Mouse (Mus musculus): ENCODE results near the gene C2cd2. TPM values are rescaled to one million over a fixed set of nuclear protein-coding genes. Genes with fewer than 3 reads are reported as not detected.

The C2cd2 gene
- polyA plus RNA-seq, 1 experiment from 2014 or later: 15.5 TPM

DNA sequence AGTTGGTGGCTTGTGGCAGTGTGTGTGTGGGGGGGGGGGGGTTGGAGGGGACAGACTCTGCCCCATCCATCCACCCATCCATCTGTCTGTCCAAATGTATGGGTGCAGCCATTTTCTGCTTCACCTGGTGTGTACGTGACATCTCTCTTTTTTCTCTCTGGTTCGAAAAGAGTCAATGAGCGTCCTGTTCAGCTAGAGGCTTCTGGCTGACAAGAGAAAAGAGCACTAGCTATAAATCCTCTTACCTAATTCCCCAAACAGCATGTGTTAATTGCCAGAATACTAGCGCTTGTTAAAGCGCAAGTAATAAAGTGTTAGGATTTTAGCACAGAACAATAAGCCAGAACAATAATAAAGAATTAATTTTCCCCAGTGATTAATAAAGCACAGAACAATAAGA, 22.2 kb upstream of the C2cd2 start:
- no peak for ATAC-seq (replicated peaks; ENCODE audit: low FRiP score, low read depth)
- no peak overlapping the region for H3K4me3 ChIP-seq (replicated peaks; ENCODE audit: low read depth, low read length)
- no peak overlapping the region for H3K27ac ChIP-seq
- H3K36me3 ChIP-seq (ENCODE audit: insufficient read depth, low read length): no peaks in the 10 kb centered on the region
- no peaks in the 10 kb centered on the region for H3K9me3 ChIP-seq (replicated peaks; ENCODE audit: low read length)
- no peaks in the 10 kb centered on the region for H3K27me3 ChIP-seq (ENCODE audit: insufficient read depth, low read length)
- TF ChIP-seq CTCF (IDR thresholded peaks at IDR 0.05; ENCODE audit: low read depth): no peak
- no peak for DNase-seq (ENCODE audit: low spot score)
- no peaks in the 10 kb centered on the region for H3K4me1 ChIP-seq (replicated peaks; ENCODE audit: insufficient read depth, low read length)
- 36% methylated on average over 5 of the region's 5 CpGs for WGBS
- H3K9ac ChIP-seq (ENCODE audit: low read depth, low read length): no peak overlapping the region
- H3K4me2 ChIP-seq (ENCODE audit: low read length): no peak overlapping the region

GRCm38 (mm10) chr16:97981362-97981761, 19.0 kb upstream of the C2cd2 start:
- ATAC-seq (replicated peaks; ENCODE audit: low FRiP score, low read depth) (no peak), DNase-seq (ENCODE audit: low spot score) (no peak)
- TF ChIP-seq CTCF (IDR thresholded peaks at IDR 0.05; ENCODE audit: low read depth): no peak
- H3K36me3 ChIP-seq (ENCODE audit: insufficient read depth, low read length): no peaks in the 10 kb centered on the region
- 89% methylated on average over 1 of the region's 1 CpGs for WGBS
- no peaks in the 10 kb centered on the region for H3K27me3 ChIP-seq (ENCODE audit: insufficient read depth, low read length)
- no peak overlapping the region for H3K27ac ChIP-seq
- no peak overlapping the region for H3K4me3 ChIP-seq (replicated peaks; ENCODE audit: low read depth, low read length)
- no peak overlapping the region for H3K4me2 ChIP-seq (ENCODE audit: low read length)
- H3K9ac ChIP-seq (ENCODE audit: low read depth, low read length): no peak overlapping the region
- no peaks in the 10 kb centered on the region for H3K4me1 ChIP-seq (replicated peaks; ENCODE audit: insufficient read depth, low read length)
- H3K9me3 ChIP-seq (replicated peaks; ENCODE audit: low read length): no peaks in the 10 kb centered on the region

GRCm38 (mm10) chr16:97977722-97978121, 15.3 kb upstream of the C2cd2 start:
- Histone ChIP-seq H3K36me3 (ENCODE audit: insufficient read depth, low read length) (no peaks in the 10 kb centered on the region), H3K4me3 (replicated peaks; ENCODE audit: low read depth, low read length) (no peak overlapping the region), H3K27me3 (ENCODE audit: insufficient read depth, low read length) (no peaks in the 10 kb centered on the region), H3K4me2 (ENCODE audit: low read length) (no peak overlapping the region), H3K9me3 (replicated peaks; ENCODE audit: low read length) (no peaks in the 10 kb centered on the region), H3K9ac (ENCODE audit: low read depth, low read length) (no peak overlapping the region), H3K4me1 (replicated peaks; ENCODE audit: insufficient read depth, low read length) (no peaks in the 10 kb centered on the region), H3K27ac (no peak overlapping the region)
- no peak for ATAC-seq (replicated peaks; ENCODE audit: low FRiP score, low read depth)
- TF ChIP-seq CTCF (IDR thresholded peaks at IDR 0.05; ENCODE audit: low read depth): no peak
- WGBS: 100% methylated on average over 3 of the region's 3 CpGs
- no peak for DNase-seq (ENCODE audit: low spot score)

DNA sequence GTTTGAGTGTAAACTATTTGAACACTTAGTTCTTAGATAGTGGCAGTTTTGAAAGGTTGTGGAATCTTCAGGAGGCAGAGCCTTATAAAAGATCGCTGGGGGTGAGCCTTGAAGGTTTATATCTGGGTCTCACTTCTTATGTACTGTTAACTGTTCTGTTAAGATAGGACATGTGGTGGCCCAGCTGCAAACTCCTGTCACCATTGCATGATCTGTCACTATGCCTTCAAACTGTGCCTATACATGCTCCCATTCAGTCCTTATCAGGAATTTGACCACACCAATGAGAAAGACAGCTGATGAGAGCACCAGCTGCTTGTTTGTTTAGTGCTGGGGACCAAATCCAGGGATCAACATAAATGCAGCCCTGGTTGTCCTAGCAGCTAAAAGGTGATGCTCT, 14.9 kb upstream of the C2cd2 start:
- no peaks in the 10 kb centered on the region for H3K9me3 ChIP-seq (replicated peaks; ENCODE audit: low read length)
- H3K36me3 ChIP-seq (ENCODE audit: insufficient read depth, low read length): no peaks in the 10 kb centered on the region
- no peaks in the 10 kb centered on the region for H3K4me1 ChIP-seq (replicated peaks; ENCODE audit: insufficient read depth, low read length)
- H3K27me3 ChIP-seq (ENCODE audit: insufficient read depth, low read length): no peaks in the 10 kb centered on the region
- no peak overlapping the region for H3K4me3 ChIP-seq (replicated peaks; ENCODE audit: low read depth, low read length)
- 79% methylated on average over 1 of the region's 1 CpGs for WGBS
- TF ChIP-seq CTCF (IDR thresholded peaks at IDR 0.05; ENCODE audit: low read depth): no peak
- H3K9ac ChIP-seq (ENCODE audit: low read depth, low read length): no peak overlapping the region
- no peak overlapping the region for H3K27ac ChIP-seq
- DNase-seq (ENCODE audit: low spot score) (no peak), ATAC-seq (replicated peaks; ENCODE audit: low FRiP score, low read depth) (no peak)
- H3K4me2 ChIP-seq (ENCODE audit: low read length): no peak overlapping the region

GRCm38 (mm10) chr16:97963956-97964540, 1.6 kb upstream of the C2cd2 start:
- H3K9ac ChIP-seq (ENCODE audit: low read depth, low read length): no peak overlapping the region
- H3K27me3 ChIP-seq (ENCODE audit: insufficient read depth, low read length): no peaks in the 10 kb centered on the region
- no peaks in the 10 kb centered on the region for H3K9me3 ChIP-seq (replicated peaks; ENCODE audit: low read length)
- no peak for DNase-seq (ENCODE audit: low spot score)
- no peak for TF ChIP-seq CTCF (IDR thresholded peaks at IDR 0.05; ENCODE audit: low read depth)
- peaks cover 6% of the 10 kb centered on the region; the same call in 1 of the 2 replicates for H3K4me1 ChIP-seq (replicated peaks; ENCODE audit: insufficient read depth, low read length)
- no peak overlapping the region for H3K27ac ChIP-seq
- no peaks in the 10 kb centered on the region for H3K36me3 ChIP-seq (ENCODE audit: insufficient read depth, low read length)
- H3K4me2 ChIP-seq (ENCODE audit: low read length): no peak overlapping the region
- no peak overlapping the region for H3K4me3 ChIP-seq (replicated peaks; ENCODE audit: low read depth, low read length)
- ATAC-seq (replicated peaks; ENCODE audit: low FRiP score, low read depth): no peak
- 78% methylated on average over 3 of the region's 3 CpGs for WGBS

DNA sequence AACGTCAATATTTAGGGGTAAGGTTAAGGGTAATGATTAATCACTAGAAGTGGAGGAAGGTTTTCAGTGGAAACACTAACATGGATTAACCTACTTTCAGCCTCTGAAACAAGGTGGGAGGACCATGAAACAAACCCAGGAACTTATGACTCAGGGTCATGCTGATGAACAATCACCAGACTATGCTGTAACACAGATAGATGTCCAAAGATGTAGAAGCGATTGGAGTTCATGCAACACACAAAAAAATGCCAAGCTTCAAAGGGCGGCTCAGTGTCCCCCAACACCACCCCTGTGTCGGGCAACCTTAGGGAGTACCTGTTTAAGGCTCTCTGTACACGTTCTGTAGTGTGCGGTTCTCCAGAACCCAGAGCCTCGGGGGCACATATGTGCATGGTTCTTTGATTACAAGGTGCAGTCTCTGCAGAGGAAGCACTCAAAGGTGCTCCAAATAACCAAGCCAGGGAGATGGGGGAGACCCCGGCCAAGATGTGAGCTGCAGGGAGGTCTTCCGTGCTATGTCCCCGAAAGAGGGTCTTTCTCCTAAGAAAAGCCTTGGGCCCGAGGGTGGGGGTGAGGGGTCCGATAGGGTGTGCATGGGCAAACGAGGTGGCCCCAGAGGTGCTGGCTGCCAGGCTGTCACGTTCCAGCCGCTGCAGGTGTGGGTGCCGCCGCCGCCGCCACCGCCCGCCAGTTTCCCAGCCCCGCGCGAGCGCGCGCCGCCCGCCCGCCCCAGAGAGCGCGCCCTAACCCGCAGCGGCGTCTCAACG, 832 bp downstream of the C2cd2 start:
- Histone ChIP-seq H3K27me3 (ENCODE audit: insufficient read depth, low read length) (no peaks in the 10 kb centered on the region), H3K4me1 (replicated peaks; ENCODE audit: insufficient read depth, low read length) (peaks cover 6% of the 10 kb centered on the region; the same call in 1 of the 2 replicates), H3K27ac (peak overlapping the region; percentile 91), H3K9ac (ENCODE audit: low read depth, low read length) (peak overlapping the region; percentile 86), H3K36me3 (ENCODE audit: insufficient read depth, low read length) (no peaks in the 10 kb centered on the region), H3K4me3 (replicated peaks; ENCODE audit: low read depth, low read length) (peak overlapping the region; percentile 89), H3K4me2 (ENCODE audit: low read length) (peak overlapping the region; percentile 74), H3K9me3 (replicated peaks; ENCODE audit: low read length) (no peaks in the 10 kb centered on the region)
- 4% methylated on average over 36 of the region's 36 CpGs for WGBS
- no peak for TF ChIP-seq CTCF (IDR thresholded peaks at IDR 0.05; ENCODE audit: low read depth)
- ATAC-seq (replicated peaks; ENCODE audit: low FRiP score, low read depth) (no peak; the same call in 1 of the 2 replicates), DNase-seq (ENCODE audit: low spot score) (peak; percentile 12)

All from kidney, postnatal 0 days (tissue).